Mouse (Mus musculus): ENCODE results near the gene Cnot11.

The Cnot11 gene

DNA sequence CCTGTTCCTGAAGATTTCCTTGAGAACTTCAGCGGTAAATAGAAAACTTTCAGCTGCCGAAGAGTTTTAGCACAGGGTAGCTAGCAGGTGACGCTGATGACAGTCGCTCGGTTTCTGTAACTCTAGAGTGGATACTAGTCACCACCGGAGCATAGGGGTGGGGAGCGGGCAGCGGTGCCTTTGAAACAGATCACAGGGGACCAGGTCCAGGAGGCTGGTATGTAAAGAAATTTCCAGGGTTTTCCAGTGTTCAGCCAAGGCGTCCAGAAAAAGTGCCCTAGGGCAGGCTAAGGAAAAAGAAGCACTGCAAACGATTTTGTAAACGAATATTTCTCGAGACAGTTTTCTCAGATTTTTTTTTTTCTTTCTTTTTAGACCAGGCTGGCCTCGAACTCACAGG is at the start of gene Cnot11:
Gene Cnot11, plus strand, starts transcription at position 162 of the 400 bp plus-strand sequence.
- no peak for DNase-seq (ENCODE audit: low read depth, low spot score)

DNA sequence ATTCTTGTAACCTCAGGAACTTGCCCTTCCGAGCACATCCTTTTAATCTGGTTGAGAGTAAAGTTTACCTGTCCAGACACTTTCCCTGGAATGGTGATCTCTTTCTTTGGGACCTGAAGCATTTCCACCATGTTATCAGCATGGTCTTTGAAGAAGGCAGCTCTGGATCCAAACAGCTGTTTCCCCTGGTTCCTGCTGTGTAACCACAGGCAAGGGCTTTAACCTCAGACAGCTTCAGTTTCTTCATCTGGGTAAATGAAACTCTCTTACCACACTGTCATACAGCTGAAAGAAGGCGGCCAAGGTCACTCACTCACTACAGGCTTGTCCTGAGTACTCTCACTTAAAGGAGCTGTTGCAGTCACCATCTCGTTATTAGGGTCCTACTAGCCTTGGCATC is 47.4 kb upstream of the Cnot11 start:
- DNase-seq (ENCODE audit: low read depth, low spot score): no peak

DNA sequence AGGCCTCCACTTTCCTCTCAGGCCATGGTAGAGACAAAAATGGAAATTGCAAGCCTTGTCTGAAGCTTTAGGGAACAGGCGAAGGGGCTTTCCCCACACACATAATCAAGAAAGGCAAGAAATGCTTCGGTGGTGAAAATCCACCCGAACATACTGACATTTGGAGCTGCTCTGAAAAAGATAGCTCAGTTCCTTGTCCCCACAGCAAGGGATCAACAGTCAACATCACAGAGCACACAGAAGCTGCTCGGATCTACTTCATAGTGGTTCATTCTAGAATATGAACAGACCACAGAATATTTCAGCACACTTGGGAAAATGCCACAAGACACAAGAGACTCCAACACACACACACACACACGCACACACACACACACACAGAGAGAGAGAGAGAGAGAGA is 41.6 kb upstream of the Cnot11 start:
- DNase-seq (ENCODE audit: low read depth, low spot score): no peak

DNA sequence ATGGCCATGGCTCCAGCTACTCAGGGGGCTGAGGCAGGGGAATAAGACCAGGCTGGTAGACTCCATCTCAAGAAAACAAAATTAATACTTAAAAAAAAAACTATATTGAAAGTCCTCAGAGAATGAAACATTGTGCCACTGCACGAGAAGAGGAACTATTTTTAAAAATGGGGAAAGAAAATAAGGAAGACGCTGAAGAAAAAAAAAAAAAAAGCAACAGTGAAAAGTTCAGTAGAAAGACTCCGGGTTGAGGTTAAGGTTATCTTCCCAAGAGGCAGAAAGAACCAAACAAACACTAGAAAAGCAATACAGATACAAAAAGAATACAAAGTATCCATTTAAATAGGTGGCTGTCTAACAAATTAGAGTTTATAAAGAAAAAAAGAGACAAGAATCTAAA is 41.1 kb upstream of the Cnot11 start:
- no peak for DNase-seq (ENCODE audit: low read depth, low spot score)

DNA sequence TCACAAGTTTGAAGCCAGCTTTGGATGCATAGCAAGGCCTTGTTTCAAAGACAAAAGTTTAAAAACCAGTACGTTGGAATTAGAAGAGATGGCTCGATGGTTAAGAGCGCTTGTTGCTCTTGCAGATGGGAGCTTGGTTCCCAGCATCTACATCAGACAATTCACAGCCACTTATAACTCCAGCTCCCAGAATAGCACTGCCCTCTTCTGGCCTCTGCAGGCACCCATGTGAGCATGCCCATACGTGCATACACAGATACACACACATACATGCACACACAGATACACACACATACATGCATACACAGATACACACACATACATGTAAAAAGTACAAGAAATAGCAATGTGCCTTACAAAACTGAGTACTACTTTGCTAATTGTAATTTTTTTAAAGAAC is 37.8 kb upstream of the Cnot11 start:
- no peak for DNase-seq (ENCODE audit: low read depth, low spot score)

DNA sequence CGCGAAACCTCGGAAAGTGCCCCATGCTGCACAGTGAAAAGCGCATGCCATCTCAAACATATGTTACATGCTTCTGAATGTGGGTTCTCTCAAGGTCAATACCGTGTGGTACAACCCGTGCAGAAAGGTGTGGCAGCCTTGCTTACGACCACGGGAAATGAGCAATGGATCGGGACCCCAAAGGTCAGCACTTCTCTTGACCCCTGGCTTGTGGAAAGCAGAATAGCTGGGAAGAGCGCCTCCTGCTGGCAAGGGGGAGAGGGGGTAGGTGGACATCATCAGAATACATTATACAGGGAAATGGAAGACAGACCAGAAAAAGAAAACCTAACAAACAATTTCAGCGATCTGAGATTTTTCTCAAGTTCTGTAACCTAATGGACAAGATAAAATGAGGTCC is 37.0 kb upstream of the Cnot11 start:
- DNase-seq (ENCODE audit: low read depth, low spot score): peak; percentile 22

DNA sequence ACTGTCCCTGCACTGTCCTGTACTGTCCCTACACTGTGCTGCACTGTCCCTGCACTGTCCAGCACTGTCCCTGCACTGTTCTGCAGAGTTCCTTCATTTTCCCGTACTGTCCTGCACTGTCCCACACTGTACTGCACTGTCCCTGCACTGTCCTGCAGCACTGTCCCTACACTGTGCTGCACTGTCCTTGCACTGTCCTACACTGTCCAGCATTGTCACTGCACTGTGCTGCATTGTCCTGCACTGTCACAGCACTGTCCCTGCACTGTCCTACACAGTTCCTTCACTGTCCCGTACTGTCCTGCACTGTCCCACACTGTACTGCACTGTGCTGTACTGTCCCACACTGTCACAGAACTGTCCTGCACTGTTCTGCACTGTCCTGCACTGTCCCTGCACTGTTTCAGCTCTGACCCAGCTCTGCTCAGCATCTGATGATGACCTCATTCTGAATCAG is 35.3 kb upstream of the Cnot11 start:
- no peak for DNase-seq (ENCODE audit: low read depth, low spot score)

DNA sequence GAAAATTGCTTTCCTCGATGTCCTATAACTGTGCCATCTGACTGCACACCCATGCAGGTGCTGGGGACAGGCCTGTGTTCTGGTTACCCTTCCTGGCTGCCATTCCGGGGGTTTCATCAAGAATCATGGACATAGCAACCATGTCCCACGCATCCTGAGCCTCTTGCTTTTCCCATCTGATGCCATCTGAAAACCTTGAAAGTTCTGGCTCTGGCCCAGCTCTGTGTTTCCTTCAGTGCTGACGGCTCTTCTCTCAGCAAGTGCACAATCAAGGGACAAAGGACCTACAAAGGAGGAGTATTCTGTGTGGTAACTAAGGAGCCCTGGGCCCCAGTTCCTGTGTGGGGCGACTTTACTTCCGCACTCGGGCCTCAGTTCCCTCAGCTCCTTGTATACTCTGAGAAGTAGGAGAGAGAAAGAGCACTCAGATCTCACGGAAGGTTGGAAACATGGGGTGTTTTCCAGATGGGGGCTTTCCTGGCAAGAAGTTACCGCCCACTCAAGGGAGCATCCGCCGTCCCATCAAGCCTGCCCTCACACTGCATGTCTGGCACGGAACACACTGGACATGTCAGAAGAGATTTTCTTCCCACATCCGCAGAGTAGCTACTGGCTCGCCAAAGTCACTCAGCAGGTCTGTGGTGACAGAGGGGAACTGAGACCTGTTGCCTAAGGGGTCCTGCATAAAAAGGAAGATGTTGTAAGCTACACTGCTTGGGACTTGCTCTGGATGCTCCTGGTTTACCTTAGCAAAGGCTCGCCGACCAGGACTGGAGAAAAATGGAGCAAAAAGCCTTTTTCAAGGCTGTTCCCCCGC is 31.8 kb upstream of the Cnot11 start:
- DNase-seq (ENCODE audit: low read depth, low spot score): no peak

DNA sequence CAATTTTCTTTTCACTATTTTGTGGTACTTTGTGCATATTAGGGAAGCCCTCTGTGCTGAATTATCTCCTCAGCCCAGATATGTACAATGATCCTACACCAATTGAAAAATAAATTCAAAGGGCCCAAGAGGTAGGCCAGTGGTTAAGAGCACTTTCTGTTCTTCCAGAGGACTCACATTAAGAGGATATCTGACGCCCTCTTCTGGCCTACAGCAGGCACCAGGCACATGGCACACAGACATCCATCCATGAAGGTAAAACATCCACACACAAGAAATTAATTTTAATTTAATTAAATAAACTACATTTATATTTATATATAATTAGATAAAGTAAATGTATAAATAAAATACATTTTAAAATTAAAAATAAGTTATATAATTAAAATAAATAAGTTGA is 30.5 kb upstream of the Cnot11 start:
- peak; percentile 51 for DNase-seq (ENCODE audit: low read depth, low spot score)

DNA sequence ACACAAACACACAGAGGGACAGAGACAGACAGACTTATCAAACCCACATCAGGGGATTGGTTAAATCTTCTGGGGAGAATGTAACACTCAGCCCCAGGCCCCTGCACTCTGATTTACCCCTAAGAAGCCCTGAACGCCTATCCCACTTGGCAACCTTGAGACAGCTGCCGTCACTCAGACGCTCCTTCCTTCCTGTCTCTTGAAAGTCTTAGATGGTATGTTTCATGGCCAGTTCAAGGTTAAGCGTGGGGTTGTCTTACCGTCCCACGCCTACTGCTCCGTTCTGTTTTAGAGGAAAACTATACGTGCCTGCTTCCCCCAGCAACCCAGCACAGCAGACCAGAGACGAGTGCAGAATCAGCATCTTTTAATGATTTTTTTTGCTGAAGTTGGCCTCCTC is 29.2 kb upstream of the Cnot11 start:
- DNase-seq (ENCODE audit: low read depth, low spot score): no peak

DNA sequence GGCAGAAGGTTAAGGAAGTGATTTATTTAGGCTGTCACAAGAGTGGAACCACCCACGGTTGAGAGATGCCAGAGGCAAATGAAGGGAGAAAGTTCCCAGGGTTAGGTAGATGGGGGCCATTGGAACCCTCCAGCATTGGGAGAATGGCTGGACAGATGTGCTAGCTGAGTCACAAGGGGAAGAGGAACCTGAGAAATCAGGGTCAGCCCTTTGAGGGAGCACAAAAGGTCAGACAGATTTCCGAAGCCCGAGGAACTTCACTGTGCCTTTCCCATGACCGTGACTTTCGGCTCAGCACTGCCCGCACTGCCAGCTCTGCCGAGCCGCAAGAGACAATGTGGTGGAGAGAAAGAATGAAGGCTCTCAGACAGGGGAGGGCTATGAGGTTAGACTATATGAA is 23.0 kb upstream of the Cnot11 start:
- DNase-seq (ENCODE audit: low read depth, low spot score): peak; percentile 40

DNA sequence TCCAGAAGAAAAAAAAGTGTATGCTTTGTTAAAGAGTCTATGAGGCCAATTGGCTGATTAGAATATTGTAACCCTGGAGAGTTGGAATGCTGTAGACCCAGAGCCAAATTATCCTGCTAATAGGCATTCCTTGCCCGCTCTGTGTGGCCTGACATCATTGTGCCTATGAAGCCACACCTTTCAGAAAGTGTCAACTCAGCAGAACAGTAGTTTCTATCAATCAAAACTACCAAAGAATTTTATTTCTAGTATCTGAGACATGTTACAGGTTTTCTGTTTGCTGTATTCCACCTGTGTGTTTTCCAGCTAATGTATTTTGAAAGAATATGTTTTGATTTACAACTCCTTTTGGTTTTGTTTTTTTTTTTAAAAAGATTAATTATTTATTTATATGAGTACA is 22.6 kb upstream of the Cnot11 start:
- DNase-seq (ENCODE audit: low read depth, low spot score): no peak

DNA sequence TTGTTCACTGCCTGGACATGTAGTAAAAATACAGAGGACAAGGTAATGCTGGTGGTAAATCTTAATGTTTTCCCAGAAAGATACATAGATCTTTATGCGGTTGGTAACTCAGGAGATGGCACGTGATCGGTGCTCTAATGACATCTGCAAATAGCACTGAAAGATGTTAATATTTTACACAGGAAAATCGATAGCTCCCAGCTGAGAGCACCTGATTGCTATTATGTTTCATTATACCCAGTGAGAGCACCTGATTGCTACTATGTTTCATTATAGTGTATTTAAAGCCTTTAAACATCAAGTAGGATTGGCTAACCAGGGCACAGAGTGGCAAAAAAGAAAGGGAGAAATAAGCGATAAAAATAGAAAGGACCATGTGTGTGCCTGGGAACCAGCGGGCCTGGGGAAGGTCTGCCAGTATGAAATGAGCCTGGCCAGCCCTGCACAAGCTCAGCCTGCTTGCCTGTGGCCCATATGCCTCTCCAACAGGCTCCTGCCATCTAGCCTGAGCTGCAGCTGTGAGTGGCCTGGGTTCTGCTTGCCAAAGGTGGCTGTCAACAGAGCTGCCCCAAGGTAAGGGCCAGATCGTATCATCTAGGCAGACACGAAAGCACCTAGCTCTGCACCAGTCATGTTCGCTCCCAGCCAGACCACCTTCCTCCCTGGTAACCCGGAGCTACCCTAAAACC is 19.3 kb upstream of the Cnot11 start:
- no peak for DNase-seq (ENCODE audit: low read depth, low spot score)

DNA sequence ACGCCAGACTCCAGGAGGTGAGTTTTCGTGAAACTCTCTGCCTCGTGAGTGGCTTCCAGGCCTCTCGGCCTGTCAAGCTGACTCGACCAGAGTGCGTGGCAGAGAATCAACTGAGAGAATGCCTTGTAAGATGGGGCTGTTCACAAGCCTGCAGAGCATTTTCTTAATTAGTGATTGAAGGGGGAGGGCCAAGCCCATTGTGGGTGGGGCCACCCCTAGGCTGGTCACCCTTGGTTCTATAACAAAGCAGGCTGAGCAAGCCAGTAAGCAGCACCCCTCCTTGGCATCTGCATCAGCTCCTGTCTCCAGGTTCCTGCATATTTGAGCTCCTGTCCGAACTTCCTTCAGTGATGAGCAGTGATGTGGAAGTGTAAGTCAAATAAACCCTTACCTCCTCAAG is 13.5 kb upstream of the Cnot11 start:
- DNase-seq (ENCODE audit: low read depth, low spot score): no peak

DNA sequence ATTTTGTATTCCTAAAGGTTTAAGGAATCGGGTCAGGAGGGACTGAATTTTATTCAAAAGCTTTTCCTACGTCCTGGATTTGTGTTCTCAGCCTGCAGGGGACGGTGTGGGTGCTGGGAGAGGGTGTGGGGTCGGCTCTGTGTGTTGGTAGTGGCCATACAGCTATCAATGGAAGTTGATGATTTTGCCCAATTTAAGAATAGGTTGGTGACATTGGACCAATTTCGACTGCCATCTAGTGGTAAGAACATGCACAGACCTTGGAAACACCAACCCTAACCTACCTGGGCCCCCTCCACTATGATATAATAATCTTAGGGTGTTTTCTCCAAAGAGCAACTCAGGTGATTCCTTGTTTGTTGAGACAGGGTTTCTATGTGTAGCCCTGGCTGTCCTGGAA is 12.3 kb upstream of the Cnot11 start:
- DNase-seq (ENCODE audit: low read depth, low spot score): peak; percentile 39

DNA sequence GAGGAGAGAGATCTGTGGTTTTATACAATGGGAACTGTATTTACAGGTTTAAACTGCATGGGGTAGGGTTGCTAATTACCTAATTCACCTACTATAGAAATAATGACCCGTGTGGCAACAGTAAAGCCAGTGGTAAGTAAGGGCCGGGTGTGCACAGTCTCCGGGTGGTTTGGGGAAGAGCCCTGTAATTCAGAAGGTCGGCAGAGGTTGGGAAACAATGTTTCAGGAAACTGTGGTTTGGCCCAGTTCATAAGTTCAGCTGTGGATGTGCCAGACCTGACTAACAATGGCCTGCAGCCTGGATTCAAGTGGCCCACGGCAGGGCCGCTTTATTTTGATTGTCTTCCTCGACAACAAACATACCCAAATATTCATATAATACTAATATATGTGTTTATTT is 9.0 kb upstream of the Cnot11 start:
- DNase-seq (ENCODE audit: low read depth, low spot score): no peak

DNA sequence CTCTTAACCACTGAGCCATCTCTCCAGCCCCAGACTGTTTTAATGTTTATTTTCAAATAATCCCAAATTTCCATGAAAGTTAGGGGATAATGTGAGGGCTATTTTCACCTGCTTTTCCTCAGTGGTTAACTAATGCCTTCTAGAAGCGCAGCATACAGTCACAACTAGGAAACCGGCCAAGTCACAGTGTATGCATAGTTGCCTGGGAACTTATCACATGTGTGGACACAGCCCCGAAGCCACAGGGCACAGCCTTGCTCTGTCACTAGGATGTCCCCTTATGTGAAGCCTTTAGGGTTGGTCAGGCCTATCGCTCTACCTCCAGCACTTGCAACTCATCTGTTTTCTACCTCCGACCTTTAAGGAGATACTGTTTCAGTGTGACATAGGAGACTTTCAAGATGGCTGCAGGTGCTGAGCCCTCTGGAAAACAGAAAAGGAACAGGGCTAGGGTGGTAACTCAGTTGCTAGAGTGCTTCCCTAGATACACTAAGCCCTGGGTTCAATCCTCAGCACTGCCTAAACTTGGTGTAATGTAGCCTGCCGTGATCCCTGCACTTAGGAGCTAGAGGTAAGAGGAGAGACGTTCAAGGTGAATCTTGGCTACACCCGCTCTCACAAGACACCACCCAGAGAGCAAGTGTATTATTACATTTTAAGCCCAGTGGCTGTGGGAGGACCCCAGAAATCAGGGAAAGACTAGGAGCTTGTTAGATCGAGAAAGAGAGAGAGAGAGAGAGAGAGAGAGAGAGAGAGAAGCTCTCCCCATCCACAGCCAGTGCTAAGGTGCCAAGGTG is 8.2 kb upstream of the Cnot11 start:
- no peak for DNase-seq (ENCODE audit: low read depth, low spot score)

DNA sequence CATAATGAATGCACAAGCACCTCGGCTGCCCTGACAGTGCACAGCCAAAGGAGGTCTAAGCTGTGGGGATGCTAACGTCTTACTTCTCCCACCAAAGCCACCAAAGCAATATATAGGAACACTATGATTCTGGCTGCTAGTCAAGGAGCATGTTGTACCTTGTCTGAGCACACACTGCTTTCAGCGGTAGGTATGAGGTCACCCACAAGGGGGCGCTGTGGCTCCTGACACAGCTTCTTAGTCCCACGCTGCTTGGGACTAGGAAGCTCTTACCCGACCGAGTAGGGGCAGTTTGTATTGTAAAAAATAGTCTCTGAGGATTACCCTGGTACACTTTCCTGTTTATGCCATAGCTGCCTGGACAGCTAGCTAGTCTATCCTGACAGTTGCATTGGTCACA is 7.4 kb upstream of the Cnot11 start:
- peak; percentile 82 for DNase-seq (ENCODE audit: low read depth, low spot score)

DNA sequence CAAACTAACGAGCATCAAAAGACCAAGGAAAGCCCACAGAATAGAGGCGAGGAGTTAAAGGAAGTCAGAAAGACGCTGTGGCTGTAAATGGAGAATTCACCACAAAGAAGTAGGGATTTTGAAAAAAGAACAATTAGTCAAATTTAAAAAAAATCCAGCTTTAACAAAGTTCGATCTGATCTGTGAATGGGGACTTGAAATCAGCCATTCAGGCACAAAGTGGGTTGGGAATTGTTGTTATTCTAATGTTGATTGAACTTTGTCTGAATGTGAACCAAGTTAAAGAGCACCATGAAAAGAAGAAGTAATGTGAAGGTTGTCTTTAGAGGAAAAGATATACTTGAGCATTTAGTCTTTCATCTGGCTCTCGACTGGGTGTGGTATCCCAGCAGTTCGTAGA is 6.5 kb upstream of the Cnot11 start:
- no peak for DNase-seq (ENCODE audit: low read depth, low spot score)

DNA sequence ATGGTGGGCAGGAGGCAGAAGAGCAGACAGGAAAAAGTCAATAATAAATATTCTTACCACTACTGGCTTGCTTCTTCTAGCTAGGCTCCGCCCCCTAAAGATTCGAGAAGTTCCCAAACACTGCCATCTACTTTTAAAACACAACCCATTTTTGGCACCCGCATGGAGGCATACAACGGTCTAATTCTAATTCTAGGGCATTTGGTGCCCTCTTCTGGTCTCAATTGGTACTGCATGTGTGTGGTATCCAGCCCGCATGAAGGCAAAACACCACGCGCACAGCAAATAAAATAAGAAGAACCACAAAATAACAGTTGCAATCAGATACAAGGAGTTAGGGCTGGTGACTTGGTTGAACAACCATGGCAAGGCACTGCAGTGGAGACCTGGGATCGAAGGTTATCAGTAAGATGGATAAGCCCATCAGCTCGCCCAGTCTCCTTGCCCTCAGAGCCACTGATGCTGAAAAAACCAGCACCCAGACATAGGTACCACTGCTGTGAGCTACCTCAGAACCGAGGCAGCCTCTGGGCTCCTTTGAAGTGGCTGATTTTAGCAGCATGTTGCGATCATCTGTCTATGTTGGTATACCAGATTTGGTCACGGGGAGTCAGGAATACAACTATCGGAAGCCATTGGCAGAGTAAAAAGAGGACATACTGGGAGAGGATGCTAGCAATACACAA is 4.4 kb upstream of the Cnot11 start:
- peak; percentile 80 for DNase-seq (ENCODE audit: low read depth, low spot score)

DNA sequence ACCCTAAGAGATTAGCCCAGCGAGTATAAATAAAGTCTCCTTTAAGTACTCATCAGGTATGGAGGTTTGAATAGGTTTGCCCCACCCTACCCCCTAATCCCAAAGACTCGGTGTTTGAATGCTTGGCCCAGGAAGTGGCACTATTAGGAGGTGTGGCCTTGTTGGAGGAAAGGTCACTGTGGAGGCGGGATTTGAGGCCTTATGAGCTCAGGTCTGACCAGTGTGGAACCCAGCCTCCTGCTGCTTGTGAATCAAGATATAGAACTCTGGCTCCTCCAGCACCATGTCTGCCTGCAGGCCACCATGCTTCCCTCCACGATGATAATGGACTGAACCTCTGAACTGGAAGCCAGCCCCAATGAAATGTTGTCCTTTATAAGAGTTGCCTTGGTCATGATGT is 3.8 kb upstream of the Cnot11 start:
- no peak for DNase-seq (ENCODE audit: low read depth, low spot score)

DNA sequence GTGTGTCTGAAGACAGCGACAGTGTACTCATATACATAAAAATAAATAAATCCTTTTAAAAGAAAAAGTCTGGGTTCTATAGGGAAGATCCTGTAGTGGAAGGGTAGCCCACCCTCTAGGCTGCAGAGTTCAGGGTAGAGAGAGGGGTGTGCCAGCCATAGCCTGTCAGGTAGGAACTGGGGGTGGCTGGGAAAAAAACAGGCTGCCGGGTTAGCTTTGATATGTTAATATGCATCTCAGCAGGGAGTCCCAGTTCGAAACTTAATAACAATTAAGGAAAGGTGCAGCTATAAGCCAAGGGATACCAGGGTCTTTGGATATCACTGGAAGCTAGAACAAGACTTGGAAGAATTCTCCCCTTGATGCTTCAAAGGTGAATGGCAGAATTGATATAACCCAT is 875 bp upstream of the Cnot11 start:
- no peak for DNase-seq (ENCODE audit: low read depth, low spot score)
